Mouse (Mus musculus): ENCODE data around the gene Lilr4b. TPM values are rescaled to one million over a fixed set of nuclear protein-coding genes. Genes with fewer than 3 reads are reported as not detected.

Lilr4b gene
- polyA plus RNA-seq, 1 experiment from 2014 or later, result 0.27 TPM

Other genes with a start within 250 kb of the Lilr4b start
- gene Gm49339, start within 50 bp of the Lilr4b start, polyA plus RNA-seq (2014; fragmentation: Nextera tagmentation; extraction: Ambion mirVana), result 0.79 TPM in 1 of 2 replicates, not detected in the other
- 1.5 and 3.0 TPM in 2 replicates for gene Lilrb4a, start 10.3 kb downstream of the Lilr4b start, polyA plus RNA-seq (2014; fragmentation: Nextera tagmentation; extraction: Ambion mirVana)
- 23.5 and 28.8 TPM in 2 replicates for gene Fam162b, start 109.9 kb downstream of the Lilr4b start, polyA plus RNA-seq (2014; fragmentation: Nextera tagmentation; extraction: Ambion mirVana)
- gene Gprc6a, start 150.8 kb downstream of the Lilr4b start, polyA plus RNA-seq (2014; fragmentation: Nextera tagmentation; extraction: Ambion mirVana), result not detected in 2 replicates
- 1.9 and 2.3 TPM in 2 replicates for gene Rfx6, start 197.1 kb downstream of the Lilr4b start, polyA plus RNA-seq (2014; fragmentation: Nextera tagmentation; extraction: Ambion mirVana)